Mouse (Mus musculus): ENCODE results near the gene Olfr898. TPM values are rescaled to one million over a fixed set of nuclear protein-coding genes. Genes with fewer than 3 reads are reported as not detected.

Olfr898 gene
- polyA plus RNA-seq (2014; fragmentation: Nextera tagmentation; extraction: Ambion mirVana): not detected in 2 replicates

- Histone ChIP-seq H3K9me3 (ENCODE audit: control insufficient read depth, low read length) (no peaks in the 10 kb centered on the region), H3K4me3 (ENCODE audit: low read depth, low read length) (no peak within 1 kb of the TSS), H3K4me1 (replicated peaks; ENCODE audit: control insufficient read depth, insufficient read depth, low read length) (no peaks in the 10 kb centered on the region), H3K36me3 (ENCODE audit: control insufficient read depth, insufficient read depth, low read length) (no peaks in the 10 kb centered on the region), H3K9ac (ENCODE audit: low read depth, low read length) (no peak within 1 kb of the TSS), H3K4me2 (replicated peaks; ENCODE audit: low read depth, low read length) (no peak within 1 kb of the TSS), H3K27me3 (ENCODE audit: control insufficient read depth, insufficient read depth, low read length) (no peaks in the 10 kb centered on the region), H3K27ac (ENCODE audit: low read depth, low read length) (no peak within 1 kb of the TSS)
- DNase-seq (ENCODE audit: low spot score): no peak
- WGBS: 90% methylated on average over 4 of the region's 4 CpGs
- no peak for ATAC-seq (ENCODE audit: low FRiP score)
These were observed at the start of gene Olfr898 for GRCm38 (mm10) chr9:38348111-38348510. Gene Olfr898, plus strand, starts transcription at chr9:38348411.

GRCm38 (mm10) chr9:38328760-38329159 is 19.5 kb upstream of the Olfr898 start, which contains the start of gene Olfr25:
Gene Olfr25, plus strand, starts transcription at chr9:38329060.
- no peak within 1 kb of the TSS for H3K4me3 ChIP-seq (ENCODE audit: low read depth, low read length)
- no peaks in the 10 kb centered on the region for H3K36me3 ChIP-seq (ENCODE audit: control insufficient read depth, insufficient read depth, low read length)
- no peaks in the 10 kb centered on the region for H3K4me1 ChIP-seq (replicated peaks; ENCODE audit: control insufficient read depth, insufficient read depth, low read length)
- DNase-seq (ENCODE audit: low spot score) (no peak), ATAC-seq (ENCODE audit: low FRiP score) (no peak)
- no peak within 1 kb of the TSS for H3K27ac ChIP-seq (ENCODE audit: low read depth, low read length)
- no peaks in the 10 kb centered on the region for H3K27me3 ChIP-seq (ENCODE audit: control insufficient read depth, insufficient read depth, low read length)
- H3K9me3 ChIP-seq (ENCODE audit: control insufficient read depth, low read length): no peaks in the 10 kb centered on the region
- no peak within 1 kb of the TSS for H3K9ac ChIP-seq (ENCODE audit: low read depth, low read length)
- WGBS: 84% methylated on average over 3 of the region's 3 CpGs
- H3K4me2 ChIP-seq (replicated peaks; ENCODE audit: low read depth, low read length): no peak within 1 kb of the TSS

GRCm38 (mm10) chr9:38366596-38366995 is 18.4 kb downstream of the Olfr898 start, which contains the start of gene Olfr250:
Gene Olfr250, plus strand, starts transcription at chr9:38366896.
- Histone ChIP-seq H3K27ac (ENCODE audit: low read depth, low read length) (no peak within 1 kb of the TSS), H3K4me1 (replicated peaks; ENCODE audit: control insufficient read depth, insufficient read depth, low read length) (no peaks in the 10 kb centered on the region), H3K27me3 (ENCODE audit: control insufficient read depth, insufficient read depth, low read length) (no peaks in the 10 kb centered on the region), H3K9ac (ENCODE audit: low read depth, low read length) (no peak within 1 kb of the TSS), H3K36me3 (ENCODE audit: control insufficient read depth, insufficient read depth, low read length) (no peaks in the 10 kb centered on the region), H3K4me3 (ENCODE audit: low read depth, low read length) (no peak within 1 kb of the TSS), H3K4me2 (replicated peaks; ENCODE audit: low read depth, low read length) (no peak within 1 kb of the TSS), H3K9me3 (ENCODE audit: control insufficient read depth, low read length) (no peaks in the 10 kb centered on the region)
- 91% methylated on average over 2 of the region's 2 CpGs for WGBS
- ATAC-seq (ENCODE audit: low FRiP score) (no peak), DNase-seq (ENCODE audit: low spot score) (no peak)

- H3K4me3 ChIP-seq (ENCODE audit: low read depth, low read length): no peak within 1 kb of the TSS
- H3K4me2 ChIP-seq (replicated peaks; ENCODE audit: low read depth, low read length): no peak within 1 kb of the TSS
- H3K4me1 ChIP-seq (replicated peaks; ENCODE audit: control insufficient read depth, insufficient read depth, low read length): no peaks in the 10 kb centered on the region
- WGBS: 75% methylated on average over 2 of the region's 2 CpGs
- no peak for ATAC-seq (ENCODE audit: low FRiP score)
- H3K27ac ChIP-seq (ENCODE audit: low read depth, low read length): no peak within 1 kb of the TSS
- H3K27me3 ChIP-seq (ENCODE audit: control insufficient read depth, insufficient read depth, low read length): no peaks in the 10 kb centered on the region
- no peaks in the 10 kb centered on the region for H3K36me3 ChIP-seq (ENCODE audit: control insufficient read depth, insufficient read depth, low read length)
- no peak for DNase-seq (ENCODE audit: low spot score)
- H3K9ac ChIP-seq (ENCODE audit: low read depth, low read length): no peak within 1 kb of the TSS
- H3K9me3 ChIP-seq (ENCODE audit: control insufficient read depth, low read length): no peaks in the 10 kb centered on the region
These were observed 28.6 kb downstream of the Olfr898 start, which contains the start of gene Olfr251 for GRCm38 (mm10) chr9:38376786-38377185. Gene Olfr251, plus strand, starts transcription at chr9:38377086.

- no peak within 1 kb of the TSS for H3K9ac ChIP-seq (ENCODE audit: low read depth, low read length)
- no peak within 1 kb of the TSS for H3K27ac ChIP-seq (ENCODE audit: low read depth, low read length)
- H3K4me2 ChIP-seq (replicated peaks; ENCODE audit: low read depth, low read length): no peak within 1 kb of the TSS
- DNase-seq (ENCODE audit: low spot score) (no peak), ATAC-seq (ENCODE audit: low FRiP score) (no peak)
- no peaks in the 10 kb centered on the region for H3K4me1 ChIP-seq (replicated peaks; ENCODE audit: control insufficient read depth, insufficient read depth, low read length)
- H3K4me3 ChIP-seq (ENCODE audit: low read depth, low read length): no peak within 1 kb of the TSS
- H3K36me3 ChIP-seq (ENCODE audit: control insufficient read depth, insufficient read depth, low read length): no peaks in the 10 kb centered on the region
- 93% methylated on average over 1 of the region's 1 CpGs for WGBS
- no peaks in the 10 kb centered on the region for H3K9me3 ChIP-seq (ENCODE audit: control insufficient read depth, low read length)
- H3K27me3 ChIP-seq (ENCODE audit: control insufficient read depth, insufficient read depth, low read length): no peaks in the 10 kb centered on the region
These were observed 53.2 kb downstream of the Olfr898 start, which contains the start of gene Olfr147 for GRCm38 (mm10) chr9:38401398-38401797. Gene Olfr147, plus strand, starts transcription at chr9:38401698.

Other genes with a start within 250 kb of the Olfr898 start
- not detected in 2 replicates for gene Olfr888, start 240.3 kb upstream of the Olfr898 start, polyA plus RNA-seq (2014; fragmentation: Nextera tagmentation; extraction: Ambion mirVana)
- 0.06 and 0.14 TPM in 2 replicates for gene Olfr889, start 233.2 kb upstream of the Olfr898 start, polyA plus RNA-seq (2014; fragmentation: Nextera tagmentation; extraction: Ambion mirVana)
- gene Olfr890, start 205.9 kb upstream of the Olfr898 start, polyA plus RNA-seq (2014; fragmentation: Nextera tagmentation; extraction: Ambion mirVana): not detected in 2 replicates
- gene Olfr891, start 167.6 kb upstream of the Olfr898 start, polyA plus RNA-seq (2014; fragmentation: Nextera tagmentation; extraction: Ambion mirVana): not detected in 2 replicates
- not detected in 2 replicates for gene Olfr893, start 140.0 kb upstream of the Olfr898 start, polyA plus RNA-seq (2014; fragmentation: Nextera tagmentation; extraction: Ambion mirVana)
- gene Olfr894, start 130.4 kb upstream of the Olfr898 start, polyA plus RNA-seq (2014; fragmentation: Nextera tagmentation; extraction: Ambion mirVana): not detected in 2 replicates
- not detected in 2 replicates for gene Olfr143, start 95.6 kb upstream of the Olfr898 start, polyA plus RNA-seq (2014; fragmentation: Nextera tagmentation; extraction: Ambion mirVana)
- gene Olfr895, start 80.6 kb upstream of the Olfr898 start, polyA plus RNA-seq (2014; fragmentation: Nextera tagmentation; extraction: Ambion mirVana): not detected in 2 replicates
- gene Olfr896-ps1, start 57.3 kb upstream of the Olfr898 start, polyA plus RNA-seq (2014; fragmentation: Nextera tagmentation; extraction: Ambion mirVana): not detected in 2 replicates
- not detected in 2 replicates for gene Olfr25, start 19.4 kb upstream of the Olfr898 start, polyA plus RNA-seq (2014; fragmentation: Nextera tagmentation; extraction: Ambion mirVana)
- not detected in 2 replicates for gene Olfr250, start 18.5 kb downstream of the Olfr898 start, polyA plus RNA-seq (2014; fragmentation: Nextera tagmentation; extraction: Ambion mirVana)
- not detected in 2 replicates for gene Olfr251, start 28.7 kb downstream of the Olfr898 start, polyA plus RNA-seq (2014; fragmentation: Nextera tagmentation; extraction: Ambion mirVana)
- not detected in 2 replicates for gene Olfr147, start 53.3 kb downstream of the Olfr898 start, polyA plus RNA-seq (2014; fragmentation: Nextera tagmentation; extraction: Ambion mirVana)
- gene Olfr901, start 81.0 kb downstream of the Olfr898 start, polyA plus RNA-seq (2014; fragmentation: Nextera tagmentation; extraction: Ambion mirVana): not detected in 2 replicates
- gene Olfr902, start 99.2 kb downstream of the Olfr898 start, polyA plus RNA-seq (2014; fragmentation: Nextera tagmentation; extraction: Ambion mirVana): not detected in 2 replicates
- not detected in 2 replicates for gene Olfr904, start 114.7 kb downstream of the Olfr898 start, polyA plus RNA-seq (2014; fragmentation: Nextera tagmentation; extraction: Ambion mirVana)
- not detected in 2 replicates for gene Olfr905, start 122.7 kb downstream of the Olfr898 start, polyA plus RNA-seq (2014; fragmentation: Nextera tagmentation; extraction: Ambion mirVana)
- not detected in 2 replicates for gene Olfr906, start 138.7 kb downstream of the Olfr898 start, polyA plus RNA-seq (2014; fragmentation: Nextera tagmentation; extraction: Ambion mirVana)
- gene Olfr907, start 147.4 kb downstream of the Olfr898 start, polyA plus RNA-seq (2014; fragmentation: Nextera tagmentation; extraction: Ambion mirVana): not detected in 2 replicates
- not detected in 2 replicates for gene Olfr911-ps1, start 173.2 kb downstream of the Olfr898 start, polyA plus RNA-seq (2014; fragmentation: Nextera tagmentation; extraction: Ambion mirVana)
- not detected in 2 replicates for gene Olfr910, start 189.4 kb downstream of the Olfr898 start, polyA plus RNA-seq (2014; fragmentation: Nextera tagmentation; extraction: Ambion mirVana)
- gene Olfr912, start 231.8 kb downstream of the Olfr898 start, polyA plus RNA-seq (2014; fragmentation: Nextera tagmentation; extraction: Ambion mirVana): not detected in 2 replicates
- not detected in 2 replicates for gene Olfr913, start 244.3 kb downstream of the Olfr898 start, polyA plus RNA-seq (2014; fragmentation: Nextera tagmentation; extraction: Ambion mirVana)

All from hindbrain, embryonic 11.5 days (tissue).